ENCODE assay signal across 25 mouse cellular contexts in genomic region chr10:13275152-13275551, GRCm38 (mm10).
DNase-seq lines count a peak whose midpoint lies in the region; ATAC-seq and TF ChIP-seq lines count a peak whose summit lies in the region.
"Had no signal": no experiment of that assay in that cellular context is flagged by ENCODE, and none has a peak within 500 bp of the region (broad histone marks: within the 10 kb centered on the region; RNA-seq: fewer than 3 reads in every experiment).

No protein-coding gene starts in this region.

- peak overlapping the region; percentile 35 for H3K4me2 ChIP-seq in heart, embryonic 13.5 days
- H3K4me2 ChIP-seq in lung, postnatal 0 days (replicated peaks; ENCODE audit: low read depth, low read length), result no peak overlapping the region
- H3K4me2 ChIP-seq: embryonic facial prominence, embryonic 13.5 days; hindbrain, embryonic 15.5 days; liver, embryonic 15.5 days; midbrain, embryonic 15.5 days; stomach, embryonic 15.5 days had no signal

- peak; percentile 68 for DNase-seq in heart, adult 11 months
- DNase-seq in heart, postnatal 14 days, result no peak
- DNase-seq in heart, adult 8-10 months (ENCODE audit: low spot score), result no peak
- DNase-seq in lung, postnatal 0 days (ENCODE audit: low spot score), result no peak
- no peak for DNase-seq in lung, postnatal 4 days
- peak; percentile 24 to 26 for DNase-seq in heart, postnatal 10 days
- no peak for DNase-seq in kidney, postnatal 10 days
- DNase-seq: adrenal gland, postnatal 10 days; cerebellum, adult 9-10 months; kidney, adult 2 months; kidney, postnatal 4 days; liver; right cerebral cortex, postnatal 25 days; thymus, adult 18-20 months; thymus, postnatal 25 days had no signal

- no peaks in the 10 kb centered on the region for H3K9me3 ChIP-seq in heart, embryonic 13.5 days
- no peaks in the 10 kb centered on the region for H3K9me3 ChIP-seq in lung, postnatal 0 days (ENCODE audit: low read length)
- H3K9me3 ChIP-seq: embryonic facial prominence, embryonic 13.5 days; hindbrain, embryonic 10.5 days; hindbrain, embryonic 15.5 days; liver, embryonic 15.5 days; midbrain, embryonic 15.5 days; stomach, embryonic 15.5 days had no signal

- TF ChIP-seq EP300 in lung, postnatal 0 days (IDR thresholded peaks at IDR 0.05), result no peak

- H3K27ac ChIP-seq in heart, embryonic 13.5 days (replicated peaks), result peak overlapping the region; percentile 81
- H3K27ac ChIP-seq in lung, postnatal 0 days (ENCODE audit: low read length), result no peak overlapping the region
- H3K27ac ChIP-seq: embryonic facial prominence, embryonic 13.5 days; hindbrain, embryonic 10.5 days; hindbrain, embryonic 15.5 days; liver, embryonic 15.5 days; midbrain, embryonic 15.5 days; stomach, embryonic 15.5 days had no signal

- H3K36me3 ChIP-seq in heart, embryonic 13.5 days, result peaks cover 40% of the 10 kb centered on the region
- H3K36me3 ChIP-seq in lung, postnatal 0 days (ENCODE audit: insufficient read depth, low read length), result no peaks in the 10 kb centered on the region
- H3K36me3 ChIP-seq: embryonic facial prominence, embryonic 13.5 days; hindbrain, embryonic 15.5 days; liver, embryonic 15.5 days; midbrain, embryonic 15.5 days; stomach, embryonic 15.5 days had no signal

- 39% methylated on average over 6 of the region's 6 CpGs for WGBS in heart, embryonic 13.5 days
- WGBS in lung, postnatal 0 days, result 73% methylated on average over 6 of the region's 6 CpGs

- intact Hi-C loops in heart, postnatal 14 days (cut with DNase I), result no loop called here
- intact Hi-C loops in heart, postnatal 10 days (cut with DNase I), result loop anchor here (5.0 kb wide), 2 partner anchors 152 to 183 kb away; no protein-coding TSS in a partner anchor

- no peaks in the 10 kb centered on the region for H3K27me3 ChIP-seq in heart, embryonic 13.5 days (replicated peaks)
- H3K27me3 ChIP-seq in lung, postnatal 0 days (replicated peaks; ENCODE audit: insufficient read depth, low read length), result no peaks in the 10 kb centered on the region
- H3K27me3 ChIP-seq: embryonic facial prominence, embryonic 13.5 days; hindbrain, embryonic 15.5 days; liver, embryonic 15.5 days; midbrain, embryonic 15.5 days; Patski; stomach, embryonic 15.5 days had no signal

- peaks cover 62% of the 10 kb centered on the region for H3K4me1 ChIP-seq in heart, embryonic 13.5 days
- peaks cover 3% of the 10 kb centered on the region; the same call in 1 of the 2 replicates for H3K4me1 ChIP-seq in lung, postnatal 0 days (ENCODE audit: insufficient read depth, low read depth, low read length)
- H3K4me1 ChIP-seq: embryonic facial prominence, embryonic 13.5 days; hindbrain, embryonic 10.5 days; hindbrain, embryonic 15.5 days; liver, embryonic 15.5 days; midbrain, embryonic 15.5 days; stomach, embryonic 15.5 days had no signal

- H3K9ac ChIP-seq in heart, embryonic 13.5 days, result peak overlapping the region; percentile 7; the same call in 1 of the 2 replicates
- H3K9ac ChIP-seq in lung, postnatal 0 days (replicated peaks; ENCODE audit: low read depth), result no peak overlapping the region
- H3K9ac ChIP-seq: embryonic facial prominence, embryonic 13.5 days; hindbrain, embryonic 15.5 days; liver, embryonic 15.5 days; midbrain, embryonic 15.5 days; stomach, embryonic 15.5 days had no signal

- no peak overlapping the region for H3K4me3 ChIP-seq in heart, embryonic 13.5 days
- H3K4me3 ChIP-seq in lung, postnatal 0 days (ENCODE audit: low read depth, low read length), result no peak overlapping the region
- H3K4me3 ChIP-seq: embryonic facial prominence, embryonic 13.5 days; hindbrain, embryonic 10.5 days; hindbrain, embryonic 15.5 days; liver, embryonic 15.5 days; midbrain, embryonic 15.5 days; stomach, embryonic 15.5 days had no signal

- peak; percentile 37 for TF ChIP-seq CTCF in lung, postnatal 0 days (IDR thresholded peaks at IDR 0.05)

- ATAC-seq in heart, embryonic 13.5 days (ENCODE audit: extremely low read depth, insufficient number of reproducible peaks, low FRiP score, low TSS enrichment), result no peak
- ATAC-seq in lung, postnatal 0 days, result no peak
- ATAC-seq: forebrain, embryonic 16.5 days; inflammation-experienced regulatory T-cells, adult 6 months; midbrain, embryonic 15.5 days; Patski had no signal

Comparison
In these comparisons a context has a peak if more than half of its experiments do, and no peak if none do; other contexts are left out.
1. DNase-seq: peak in heart, adult 11 months (single experiment) and heart, postnatal 10 days (2 of 2); none in heart, postnatal 14 days (0 of 2), heart, adult 8-10 months (single experiment), lung, postnatal 0 days (single experiment), lung, postnatal 4 days (0 of 2) and kidney, postnatal 10 days (single experiment).